Mouse (Mus musculus) lung, adult 2 months (tissue): Measurements from ENCODE around the gene Cxcr2.

Source experiments
- CTCF ChIP-seq: fragments of 200-500 bp; IDR thresholded peaks from 2 replicates; pipeline ENCODE4 v1.5.1; 2011; ENCODE audit warnings: mild to moderate bottlenecking, low read length, control low read depth; ENCODE audit not compliant: insufficient read depth
- POLR2A ChIP-seq: fragments of 200-500 bp; IDR thresholded peaks from 2 replicates; pipeline ENCODE4 v1.6.1; 2011; ENCODE audit warnings: low read depth, mild to moderate bottlenecking, control low read depth, low read length, borderline replicate concordance; ENCODE audit errors: extremely low read depth

DNA sequence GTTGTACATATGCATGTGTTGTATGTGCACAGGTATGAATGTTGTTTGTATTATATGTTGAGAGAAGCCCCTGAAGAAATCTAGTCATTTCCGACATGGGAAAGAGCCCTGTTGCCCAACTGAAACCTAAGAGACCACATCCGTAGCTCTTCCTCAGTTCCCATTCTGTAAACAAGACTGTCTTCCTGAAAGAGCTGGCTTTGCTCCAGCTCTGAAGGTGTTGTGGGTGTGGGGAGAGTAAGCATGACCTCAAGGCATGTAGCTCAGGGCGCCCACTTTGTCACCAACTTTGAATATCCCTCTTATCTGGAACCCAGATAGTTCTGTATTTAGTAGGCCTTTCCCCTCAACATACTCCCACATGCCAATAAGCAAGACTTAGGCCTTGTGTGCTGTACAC, 24.8 kb downstream of the Cxcr2 start:
- TF ChIP-seq CTCF: no peak
- TF ChIP-seq POLR2A: no peak
